Mouse (Mus musculus) cerebellum, adult 2 months (tissue): ENCODE measurements around the gene Zbtb16.

Experiments used
- CTCF ChIP-seq: fragments of 200-500 bp; IDR thresholded peaks from 2 replicates; pipeline ENCODE4 v1.5.1; 2011; ENCODE audit warnings: low read depth, mild to moderate bottlenecking, control low read depth, low read length, moderate library complexity, borderline replicate concordance; ENCODE audit not compliant: insufficient read depth
- POLR2A ChIP-seq: fragments of 200-500 bp; IDR thresholded peaks from 2 replicates; pipeline ENCODE4 v1.6.1; 2011; ENCODE audit warnings: low read length, control low read depth, borderline replicate concordance; ENCODE audit not compliant: insufficient read depth

- TF ChIP-seq POLR2A (no peak), CTCF (no peak)
Measured at GRCm38 (mm10) chr9:48605697-48606096, 230.3 kb downstream of the Zbtb16 start.
